Mouse (Mus musculus) forebrain, embryonic 14.5 days (tissue): ENCODE measurements around the gene Il18bp. TPM values are rescaled to one million over a fixed set of nuclear protein-coding genes. Genes with fewer than 3 reads are reported as not detected.
A peak's percentile ranks its signal among the peaks of the same experiment; 100 is the strongest.
"Not testable (repeated sequence)": the region's sequence is repeated elsewhere in the genome, so short reads cannot be mapped to it uniquely, and the experiment has no call there.

Experiments
- ATAC-seq: fragments of 200-750 bp; cut with Nextera tagmentation; 2 replicates; pipeline ENCODE4 v1.8.0; 2017; ENCODE audit warnings: mild to moderate bottlenecking, moderate library complexity
- DNase-seq: peaks from one replicate; pipeline ENCODE4 v3.0.0-alpha.2; 2015; ENCODE audit warnings: low spot score
- H3K27ac ChIP-seq: fragments of 300-500 bp; sonication (generic); 2 replicates; pipeline ENCODE4 v1.5.1; 2014; ENCODE audit warnings: low read depth, mild to moderate bottlenecking, control low read depth, low read length, moderate library complexity
- H3K27me3 ChIP-seq: fragments of 300-500 bp; sonication (generic); replicated peaks from 2 replicates; pipeline ENCODE4 v1.6.1; 2014; ENCODE audit warnings: low read length, control low read depth, mixed read lengths; ENCODE audit not compliant: control insufficient read depth, insufficient read depth
- H3K36me3 ChIP-seq: fragments of 300-500 bp; sonication (generic); 2 replicates; pipeline ENCODE4 v1.6.1; 2014; ENCODE audit warnings: low read length, control low read depth; ENCODE audit not compliant: control insufficient read depth, insufficient read depth
- H3K4me1 ChIP-seq: fragments of 300-500 bp; sonication (generic); 2 replicates; pipeline ENCODE4 v1.6.1; 2014; ENCODE audit warnings: antibody characterized with exemption, low read length, control low read depth; ENCODE audit not compliant: control insufficient read depth, insufficient read depth
- H3K4me2 ChIP-seq: fragments of 300-500 bp; sonication (generic); 2 replicates; pipeline ENCODE4 v1.6.1; 2014; ENCODE audit warnings: mild to moderate bottlenecking, control low read depth, low read length
- H3K4me3 ChIP-seq: fragments of 300-500 bp; sonication (generic); 2 replicates; pipeline ENCODE4 v1.5.1; 2014; ENCODE audit warnings: low read depth, low read length, control low read depth
- H3K9ac ChIP-seq: fragments of 300-500 bp; sonication (generic); 2 replicates; pipeline ENCODE4 v1.6.1; 2014; ENCODE audit warnings: mild to moderate bottlenecking, low read length, control low read depth, moderate library complexity
- H3K9me3 ChIP-seq: fragments of 300-500 bp; sonication (generic); replicated peaks from 2 replicates; pipeline ENCODE4 v1.6.1; 2016; ENCODE audit warnings: low read length, control low read depth, mixed read lengths; ENCODE audit not compliant: control insufficient read depth
- WGBS: fragments of 180-500 bp; shearing (Covaris S2); extraction: QIAGEN DNeasy Blood & Tissue Kit; methylation state at CpG from one replicate; pipeline ENCODE4 v1.1.7; 2014; 5-methylcytosine and 5-hydroxymethylcytosine counted together
- polyA plus RNA-seq: library from polyadenylated mRNA; unstranded; fragments of >200 nt; fragmentation: Nextera tagmentation; extraction: Ambion mirVana; gene quantifications from 2 replicates; pipeline ENCODE4 v1.2.1, GENCODE M21; 2014

Gene Il18bp
- polyA plus RNA-seq = 2.0 and 2.9 TPM in 2 replicates

DNA sequence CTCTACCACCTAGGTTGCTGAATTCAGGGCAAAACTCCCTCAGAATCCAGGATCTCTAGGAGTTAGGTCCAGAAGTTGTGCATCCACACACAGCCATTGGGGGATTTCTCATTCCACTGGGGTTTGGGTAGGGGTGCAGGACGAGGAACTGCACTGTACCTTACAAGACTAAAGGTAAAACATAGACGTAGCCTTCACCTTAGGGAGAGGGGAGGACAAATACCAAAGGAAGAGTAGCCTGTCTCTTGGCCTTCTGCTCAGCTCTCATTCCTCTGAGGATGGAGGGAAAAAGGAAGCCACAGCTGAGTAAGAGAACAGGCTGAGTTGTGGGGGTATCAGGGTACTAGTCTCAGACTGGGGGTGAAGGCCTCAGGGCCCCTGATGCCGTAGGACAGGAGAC, at the start of gene Il18bp:
TSS of gene Il18bp (minus strand) at position 101 of the 400 bp plus-strand sequence.
- Histone ChIP-seq H3K9me3 (no peaks in the 10 kb centered on the region), H3K4me2 (no peak within 1 kb of the TSS), H3K4me3 (no peak within 1 kb of the TSS), H3K27ac (no peak within 1 kb of the TSS), H3K27me3 (no peaks in the 10 kb centered on the region), H3K36me3 (peaks cover 89% of the 10 kb centered on the region), H3K4me1 (no peaks in the 10 kb centered on the region), H3K9ac (no peak within 1 kb of the TSS)
- DNase-seq (no peak), ATAC-seq (no peak)
- WGBS = 92% methylated on average over 3 of the region's 3 CpGs

DNA sequence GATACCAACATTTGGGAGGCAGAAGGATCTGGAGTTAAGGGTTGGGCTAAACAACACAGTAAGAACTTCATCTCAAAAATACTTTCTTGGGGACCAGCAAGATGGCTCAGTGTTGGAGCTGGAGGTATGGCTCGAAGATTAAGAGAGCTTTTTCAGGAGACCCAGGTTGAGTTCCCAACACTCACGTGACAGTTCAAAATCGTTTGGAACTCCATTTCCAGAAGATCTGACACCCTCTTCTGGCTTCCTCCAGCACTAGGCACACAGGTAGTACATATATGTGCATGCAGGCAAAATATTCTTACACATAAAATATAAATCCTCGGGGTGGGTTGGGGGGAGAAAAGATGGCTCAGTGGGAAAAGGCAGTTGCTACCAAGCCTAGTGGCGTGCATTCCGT, 47.9 kb upstream of the Il18bp start:
- Histone ChIP-seq H3K27me3 (no peaks in the 10 kb centered on the region), H3K4me3 (peak overlapping the region; percentile 68), H3K9ac (peak overlapping the region; percentile 74), H3K9me3 (no peaks in the 10 kb centered on the region), H3K27ac (no peak overlapping the region), H3K4me2 (peak overlapping the region; percentile 79), H3K4me1 (peaks cover 17% of the 10 kb centered on the region), H3K36me3 (peaks cover 7% of the 10 kb centered on the region)
- ATAC-seq (no peak), DNase-seq (no peak)
- WGBS = 78% methylated on average over 6 of the region's 6 CpGs

GRCm38 (mm10) chr7:102065046-102065891, 46.8 kb upstream of the Il18bp start, which contains the start of the genes Rnf121, Xndc1 and Xntrpc:
TSS of gene Rnf121 (minus strand) at chr7:102065469.
TSS of gene Xndc1 (plus strand) at chr7:102065511.
TSS of gene Xntrpc (plus strand) at chr7:102065713.
- peak within 1 kb of the TSS; percentile 73 for H3K27ac ChIP-seq
- H3K4me2 ChIP-seq = peak within 1 kb of the TSS; percentile 79
- H3K9me3 ChIP-seq = no peaks in the 10 kb centered on the region
- peaks cover 17% of the 10 kb centered on the region for H3K4me1 ChIP-seq
- peak; percentile 97 for DNase-seq
- 0 out of 2 replicates have a peak, but pooled peaks cover 3% of the 10 kb centered on the region for H3K36me3 ChIP-seq
- H3K9ac ChIP-seq = peak within 1 kb of the TSS; percentile 74
- under 1% methylated on average over 56 of the region's 56 CpGs for WGBS
- peak within 1 kb of the TSS; percentile 68 for H3K4me3 ChIP-seq
- H3K27me3 ChIP-seq = no peaks in the 10 kb centered on the region
- ATAC-seq = peak; percentile 100

GRCm38 (mm10) chr7:102064655-102065045, 46.2 kb upstream of the Il18bp start:
- Histone ChIP-seq H3K27ac (peak overlapping the region; percentile 73), H3K9ac (peak overlapping the region; percentile 74), H3K27me3 (no peaks in the 10 kb centered on the region), H3K36me3 (0 out of 2 replicates have a peak, but pooled peaks cover 6% of the 10 kb centered on the region), H3K4me2 (peak overlapping the region; percentile 79), H3K4me3 (peak overlapping the region; percentile 68), H3K9me3 (no peaks in the 10 kb centered on the region), H3K4me1 (peaks cover 17% of the 10 kb centered on the region)
- DNase-seq (peak; percentile 17), ATAC-seq (peak; percentile 19)
- 0% methylated on average over 9 of the region's 9 CpGs for WGBS

DNA sequence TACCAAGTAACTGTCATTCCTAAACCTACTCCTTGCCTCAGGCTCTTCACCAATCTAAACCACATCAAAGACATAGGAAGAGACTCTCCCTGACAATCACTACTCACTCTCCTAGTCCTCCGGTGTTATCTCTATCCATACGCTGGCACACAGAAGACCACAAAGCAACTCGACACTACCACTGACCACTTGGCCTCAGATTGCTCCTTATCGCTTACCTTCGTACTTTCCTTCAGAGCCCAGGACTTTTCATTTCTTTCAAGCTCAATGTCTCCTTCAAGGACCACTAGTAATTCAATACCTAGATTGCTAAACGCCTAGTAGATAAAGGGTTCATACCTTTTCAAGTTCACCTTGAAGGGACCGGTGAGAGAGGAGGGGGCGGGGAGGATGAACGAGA, 45.4 kb upstream of the Il18bp start:
- no peak overlapping the region for H3K27ac ChIP-seq
- peak overlapping the region; percentile 74 for H3K9ac ChIP-seq
- H3K36me3 ChIP-seq = peaks cover 12% of the 10 kb centered on the region; the same call in 1 of the 2 replicates
- peak overlapping the region; percentile 79 for H3K4me2 ChIP-seq
- DNase-seq (no peak), ATAC-seq (no peak)
- no peaks in the 10 kb centered on the region for H3K9me3 ChIP-seq
- H3K4me3 ChIP-seq = peak overlapping the region; percentile 68
- peaks cover 17% of the 10 kb centered on the region for H3K4me1 ChIP-seq
- no peaks in the 10 kb centered on the region for H3K27me3 ChIP-seq
- 91% methylated on average over 9 of the region's 9 CpGs for WGBS

DNA sequence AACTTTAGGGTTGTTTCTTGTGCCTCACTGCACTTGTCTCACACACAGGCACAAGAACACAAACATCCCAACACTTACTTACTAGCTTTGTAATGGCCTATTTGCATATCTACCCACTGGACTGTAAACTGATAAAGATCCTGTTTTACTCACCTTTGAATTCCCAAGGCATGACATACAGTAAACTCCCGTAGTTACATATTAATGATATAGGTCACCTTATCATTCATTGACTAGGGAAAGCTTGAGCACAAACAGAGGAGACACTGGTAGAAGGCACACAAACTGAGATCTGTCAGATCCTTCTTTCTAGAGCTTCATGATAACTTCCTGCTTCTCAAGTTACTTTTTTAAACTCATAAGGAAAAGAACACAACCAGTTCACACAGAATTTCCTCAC, 43.7 kb upstream of the Il18bp start:
- no peaks in the 10 kb centered on the region for H3K27me3 ChIP-seq
- no peak overlapping the region for H3K27ac ChIP-seq
- H3K4me3 ChIP-seq = no peak overlapping the region
- peaks cover 17% of the 10 kb centered on the region for H3K4me1 ChIP-seq
- DNase-seq (no peak), ATAC-seq (no peak)
- peaks cover 20% of the 10 kb centered on the region for H3K36me3 ChIP-seq
- no peak overlapping the region for H3K9ac ChIP-seq
- WGBS = 84% methylated on average over 1 of the region's 1 CpGs
- H3K4me2 ChIP-seq = no peak overlapping the region
- H3K9me3 ChIP-seq = no peaks in the 10 kb centered on the region

DNA sequence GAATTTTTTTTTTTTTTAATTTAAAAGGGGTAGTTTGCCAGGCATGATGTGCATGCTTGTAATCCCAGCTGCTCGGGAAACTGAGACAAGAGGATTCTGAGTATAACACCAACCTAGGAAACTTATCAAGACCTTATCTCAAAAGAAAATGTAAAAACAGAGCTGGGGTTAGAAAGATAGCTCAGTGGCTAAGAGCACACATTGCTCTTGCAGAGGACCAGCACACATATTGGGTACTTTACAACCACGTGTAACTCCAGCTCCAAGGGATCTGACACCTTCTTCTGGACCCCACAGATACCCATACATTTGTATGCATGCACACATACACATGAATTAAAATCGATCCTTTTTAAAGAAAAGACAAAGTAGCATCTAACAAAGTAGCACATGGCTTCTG, 42.9 kb upstream of the Il18bp start:
- H3K36me3 ChIP-seq = peaks cover 24% of the 10 kb centered on the region
- no peak overlapping the region for H3K4me3 ChIP-seq
- no peak for ATAC-seq
- H3K27ac ChIP-seq = no peak overlapping the region
- DNase-seq = no peak
- no peaks in the 10 kb centered on the region for H3K27me3 ChIP-seq
- no peaks in the 10 kb centered on the region for H3K9me3 ChIP-seq
- H3K4me1 ChIP-seq = peaks cover 14% of the 10 kb centered on the region
- no peak overlapping the region for H3K4me2 ChIP-seq
- WGBS = 89% methylated on average over 3 of the region's 3 CpGs
- H3K9ac ChIP-seq = no peak overlapping the region

GRCm38 (mm10) chr7:102048524-102048923, 30.0 kb upstream of the Il18bp start:
- H3K4me1 ChIP-seq, H3K9ac ChIP-seq, H3K36me3 ChIP-seq, H3K27ac ChIP-seq, ATAC-seq, DNase-seq, H3K4me2 ChIP-seq, H3K27me3 ChIP-seq, H3K4me3 ChIP-seq, H3K9me3 ChIP-seq: not testable (repeated sequence)

GRCm38 (mm10) chr7:102042314-102042713, 23.8 kb upstream of the Il18bp start:
- Histone ChIP-seq H3K4me1 (no peaks in the 10 kb centered on the region), H3K4me2 (no peak overlapping the region), H3K36me3 (peaks cover 45% of the 10 kb centered on the region), H3K4me3 (no peak overlapping the region), H3K27ac (no peak overlapping the region), H3K9me3 (no peaks in the 10 kb centered on the region), H3K9ac (no peak overlapping the region), H3K27me3 (no peaks in the 10 kb centered on the region)
- ATAC-seq (no peak), DNase-seq (no peak)
- 87% methylated on average over 2 of the region's 2 CpGs for WGBS
